Mouse (Mus musculus) MEL (cell line): ENCODE data around the gene Olfr597.

ENCODE experiments used
- CTCF ChIP-seq, 3 experiments: IDR thresholded peaks in 2 of 3; conservative IDR thresholded peaks in 1 of 3; 2 replicates each; pipeline ENCODE4 v1.5.1; 2011 to 2012; ENCODE audit warnings: low read length in 3 of 3, low read depth in 2 of 3, mild to moderate bottlenecking in 2 of 3, improper control_type of control experiment in 1 of 3, inconsistent platforms in 1 of 3, mixed read lengths in 1 of 3, moderate library complexity in 1 of 3; ENCODE audit not compliant: control insufficient read depth in 1 of 3, insufficient read depth in 1 of 3, poor library complexity in 1 of 3, severe bottlenecking in 1 of 3
- EP300 ChIP-seq, 2 experiments: IDR thresholded peaks; 2 replicates each; pipeline ENCODE4 v1.6.1; 2011; ENCODE audit warnings: improper control_type of control experiment in 2 of 2, low read length in 2 of 2, low read depth in 1 of 2, mild to moderate bottlenecking in 1 of 2
- POLR2A ChIP-seq, 2 experiments: IDR thresholded peaks; 2 replicates each; pipeline ENCODE4 v1.6.1; 2011 to 2012; ENCODE audit warnings: low read length in 2 of 2, mild to moderate bottlenecking in 2 of 2, control low read depth in 1 of 2, improper control_type of control experiment in 1 of 2, low read depth in 1 of 2, moderate library complexity in 1 of 2; ENCODE audit not compliant: control insufficient read depth in 1 of 2, insufficient read depth in 1 of 2, poor library complexity in 1 of 2
- TBP ChIP-seq: IDR thresholded peaks from 2 replicates; pipeline ENCODE4 v1.8.0; 2011; ENCODE audit warnings: low read depth, low read length, improper control_type of control experiment
- ZC3H11A ChIP-seq: IDR thresholded peaks from 2 replicates; pipeline ENCODE4 v1.6.1; 2012; ENCODE audit warnings: low read depth, mild to moderate bottlenecking, inconsistent platforms, low read length, improper control_type of control experiment

DNA sequence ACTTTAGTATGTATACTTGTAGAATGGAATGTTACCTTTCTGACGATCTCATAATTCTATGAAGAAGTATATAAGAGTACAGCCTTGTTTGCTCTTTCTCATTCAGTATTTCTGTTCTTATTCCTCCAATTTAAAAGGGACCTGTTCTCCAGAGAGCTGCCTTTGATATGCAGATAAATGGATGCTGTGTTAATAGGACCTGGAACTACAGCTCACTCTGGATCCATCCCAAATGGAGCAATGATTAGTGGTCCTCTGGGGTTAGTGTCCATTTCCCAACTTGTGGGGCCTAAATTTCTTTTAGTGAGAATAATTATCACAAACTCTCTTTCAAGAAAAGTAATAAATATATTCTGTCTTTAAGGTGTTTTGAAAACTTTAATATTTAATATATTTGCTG lies 46.4 kb downstream of the Olfr597 start, which contains the start of gene Olfr601:
- TF ChIP-seq TBP: no peak
- no peak for TF ChIP-seq ZC3H11A
- TF ChIP-seq POLR2A (IDR thresholded peaks at IDR 0.05; ENCODE audit: control insufficient read depth in 1 of 2, insufficient read depth in 1 of 2, low read depth in 1 of 2, low read length in 2 of 2, poor library complexity in 1 of 2): no peak
- TF ChIP-seq CTCF (IDR thresholded peaks at IDR 0.05 in 2 of 3, conservative IDR thresholded peaks at IDR 0.05 in 1 of 3; ENCODE audit: control insufficient read depth in 1 of 3, insufficient read depth in 1 of 3, low read depth in 2 of 3, low read length in 3 of 3, poor library complexity in 1 of 3, severe bottlenecking in 1 of 3): no peak
- no peak for TF ChIP-seq EP300 (IDR thresholded peaks at IDR 0.05; ENCODE audit: low read depth in 1 of 2, low read length in 2 of 2)
